Mouse (Mus musculus) granulocyte monocyte progenitor cell, adult 5-6 weeks (primary cell): Measurements from ENCODE around the gene Ptpn23. TPM values are rescaled to one million over a fixed set of nuclear protein-coding genes. Genes with fewer than 3 reads are reported as not detected.
"Not testable (repeated sequence)": the region's sequence is repeated elsewhere in the genome, so short reads cannot be mapped to it uniquely, and the experiment has no call there.

Source experiments
- ATAC-seq: replicated peaks from 2 replicates; pipeline ENCODE4 v1.8.0; 2016; ENCODE audit warnings: mild to moderate bottlenecking, moderate TSS enrichment, inconsistent platforms; ENCODE audit not compliant: poor library complexity, severe bottlenecking
- total RNA-seq, 2 experiments: library from RNA; stranded (forward) in 1 of 2; stranded (reverse) in 1 of 2; fragments of 200-712, 200-1000 nt in 1 of 2; fragments of >200 nt in 1 of 2; fragmentation: Nextera tagmentation in 1 of 2; gene quantifications; 2 replicates each; pipeline ENCODE4 v1.2.3; 2014 to 2017

The Ptpn23 gene
- total RNA-seq, 2 experiments from 2014 or later = 3.0 to 17.7 TPM

DNA sequence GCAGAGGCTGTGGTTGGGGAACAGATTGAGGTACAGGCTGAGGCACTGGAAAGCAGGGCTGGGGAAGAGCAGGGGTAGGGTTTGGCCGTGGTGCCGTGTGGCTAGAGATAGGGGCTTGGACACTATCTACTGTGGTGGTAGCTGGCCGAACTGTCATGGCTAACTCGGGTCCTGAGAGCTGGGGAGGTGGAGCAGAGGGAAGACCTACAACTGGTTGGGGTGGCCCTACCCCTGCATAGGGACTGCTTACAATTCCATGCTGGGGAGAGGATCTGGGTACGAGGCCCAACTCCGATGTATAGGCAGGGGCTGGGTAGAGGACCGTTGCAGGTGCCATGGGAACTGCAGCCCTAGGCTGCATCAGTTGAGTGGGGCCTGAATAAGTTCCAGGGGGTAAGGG, 20.0 kb downstream of the Ptpn23 start:
- no peak for ATAC-seq

DNA sequence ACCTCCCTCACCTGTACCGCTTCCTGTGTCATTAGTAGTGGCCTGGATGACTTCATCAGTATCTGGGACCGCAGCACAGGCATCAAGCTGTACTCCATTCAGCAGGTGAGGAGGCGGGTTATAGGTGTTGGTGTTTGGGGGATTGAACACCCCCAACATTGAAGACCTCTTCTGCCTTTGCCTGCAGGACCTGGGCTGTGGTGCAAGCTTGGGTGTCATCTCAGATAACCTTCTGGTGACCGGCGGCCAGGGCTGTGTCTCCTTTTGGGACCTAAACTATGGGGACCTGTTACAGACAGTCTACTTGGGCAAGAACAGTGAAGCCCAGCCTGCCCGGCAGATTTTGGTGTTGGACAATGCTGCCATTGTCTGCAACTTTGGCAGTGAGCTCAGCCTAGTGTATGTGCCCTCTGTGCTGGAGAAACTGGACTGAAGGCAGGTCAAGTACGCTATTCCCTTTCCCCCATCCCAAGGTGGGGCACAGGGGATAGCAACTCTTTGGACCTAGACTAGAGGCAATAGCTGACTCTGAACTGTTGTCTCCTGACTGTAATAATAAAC, 23.6 kb downstream of the Ptpn23 start:
- no peak for ATAC-seq

DNA sequence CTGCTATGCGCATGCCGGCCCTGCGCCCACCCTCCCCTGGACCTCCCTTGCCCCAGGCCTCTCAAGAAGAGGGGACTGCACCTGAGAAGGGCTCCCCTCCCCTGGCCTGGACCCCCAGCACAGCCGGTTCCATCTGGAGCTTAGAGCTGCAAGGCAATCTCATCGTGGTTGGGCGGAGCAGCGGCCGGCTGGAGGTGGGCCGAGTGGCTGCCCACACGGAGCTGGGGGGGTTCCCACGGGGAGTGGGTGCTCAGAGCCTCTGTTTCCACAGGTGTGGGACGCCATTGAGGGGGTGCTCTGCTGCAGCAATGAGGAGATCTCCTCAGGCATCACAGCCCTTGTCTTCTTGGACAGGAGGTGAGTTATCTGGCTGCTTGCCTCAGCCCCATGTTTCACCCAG, 26.7 kb downstream of the Ptpn23 start:
- ATAC-seq = no peak

DNA sequence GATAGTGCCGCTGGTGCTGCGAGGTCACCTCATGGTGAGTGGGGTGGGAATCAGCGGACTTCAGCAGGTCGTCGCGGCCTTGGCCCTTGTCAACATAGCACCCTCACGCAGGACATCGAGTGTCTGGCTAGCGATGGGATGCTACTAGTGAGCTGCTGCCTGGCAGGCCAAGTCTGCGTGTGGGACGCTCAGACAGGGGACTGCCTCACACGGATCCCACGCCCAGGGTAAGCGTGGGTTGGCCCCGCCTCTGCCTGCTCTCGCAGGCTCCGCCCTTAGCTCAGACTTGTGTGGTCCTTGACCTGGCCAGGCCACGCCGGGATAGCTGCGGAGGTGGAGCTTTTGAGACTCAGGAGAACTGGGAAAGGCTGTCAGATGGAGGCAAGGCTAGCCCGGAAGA, 27.4 kb downstream of the Ptpn23 start:
- no peak for ATAC-seq

DNA sequence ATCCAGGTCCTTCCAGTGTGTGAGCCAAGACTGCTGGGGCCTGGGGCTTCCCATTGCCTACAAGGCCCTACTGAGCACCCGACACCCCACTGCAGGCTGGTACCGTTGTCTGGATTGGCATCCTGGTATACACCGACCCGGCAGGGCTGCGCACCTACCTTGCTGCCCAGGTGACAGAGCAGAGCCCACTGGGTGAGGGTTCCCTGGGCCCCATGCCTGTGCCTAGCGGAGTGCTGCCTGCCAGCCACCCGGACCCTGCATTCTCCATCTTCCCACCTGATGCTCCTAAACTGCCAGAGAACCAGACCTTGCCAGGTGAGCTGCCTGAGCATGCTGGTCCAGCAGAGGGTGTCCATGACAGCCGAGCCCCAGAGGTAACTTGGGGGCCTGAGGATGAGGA, 28.7 kb downstream of the Ptpn23 start:
- ATAC-seq = no peak

DNA sequence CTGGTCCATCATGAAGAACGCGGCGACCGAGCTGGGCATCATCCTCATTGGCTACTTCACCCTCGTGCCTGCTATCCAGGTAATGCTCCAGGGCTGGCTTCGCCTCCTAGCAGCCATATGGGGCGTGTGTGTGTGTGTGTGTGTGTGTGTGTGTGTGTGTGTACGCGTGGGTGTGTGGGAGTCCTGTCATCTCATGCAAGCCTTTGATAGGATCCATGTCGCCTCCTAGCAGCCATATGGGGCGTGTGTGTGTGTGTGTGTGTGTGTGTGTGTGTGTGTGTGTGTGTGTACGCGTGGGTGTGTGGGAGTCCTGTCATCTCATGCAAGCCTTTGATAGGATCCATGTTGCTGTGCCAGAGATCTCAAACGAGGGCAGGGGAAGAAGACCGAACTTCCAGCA, 30.4 kb downstream of the Ptpn23 start:
- ATAC-seq = not testable (repeated sequence)

DNA sequence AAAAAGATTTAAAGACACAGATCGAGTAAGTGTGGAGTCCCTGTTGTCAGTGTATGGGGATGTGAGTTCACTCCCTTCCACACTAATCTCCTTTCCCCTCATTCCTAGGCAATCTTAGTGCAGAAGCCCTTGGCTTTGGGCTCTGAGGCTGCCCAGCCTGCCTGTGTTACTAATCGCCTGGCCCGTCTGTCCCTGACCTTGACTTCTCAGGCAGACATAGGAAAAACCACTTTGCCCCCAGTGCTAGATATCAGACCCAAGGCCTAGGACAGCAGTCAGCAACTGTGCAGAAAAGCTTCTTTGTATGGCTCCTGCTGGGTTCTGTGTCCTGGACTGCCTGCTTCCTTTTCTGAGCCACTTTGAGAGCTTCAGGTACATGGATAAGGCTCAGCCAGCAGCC, 32.3 kb downstream of the Ptpn23 start:
- ATAC-seq = no peak

DNA sequence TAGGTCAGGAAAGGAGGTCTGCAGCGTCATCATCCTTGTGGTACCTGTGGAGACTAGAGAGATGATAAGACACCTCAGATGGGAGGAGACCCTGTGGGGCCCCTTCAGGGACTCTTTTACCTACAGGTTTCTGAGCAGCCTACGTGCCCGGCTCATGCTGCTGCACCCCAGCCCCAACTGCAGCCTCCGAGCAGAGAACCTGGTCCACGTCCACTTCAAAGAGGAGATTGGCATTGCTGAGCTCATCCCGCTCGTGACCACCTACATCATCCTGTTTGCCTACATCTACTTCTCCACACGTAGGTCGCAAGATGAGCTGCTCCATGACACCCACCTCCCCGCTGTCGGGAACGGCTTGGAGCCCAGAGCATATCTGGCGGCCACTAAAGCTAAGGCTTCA, 34.1 kb downstream of the Ptpn23 start:
- ATAC-seq = no peak

DNA sequence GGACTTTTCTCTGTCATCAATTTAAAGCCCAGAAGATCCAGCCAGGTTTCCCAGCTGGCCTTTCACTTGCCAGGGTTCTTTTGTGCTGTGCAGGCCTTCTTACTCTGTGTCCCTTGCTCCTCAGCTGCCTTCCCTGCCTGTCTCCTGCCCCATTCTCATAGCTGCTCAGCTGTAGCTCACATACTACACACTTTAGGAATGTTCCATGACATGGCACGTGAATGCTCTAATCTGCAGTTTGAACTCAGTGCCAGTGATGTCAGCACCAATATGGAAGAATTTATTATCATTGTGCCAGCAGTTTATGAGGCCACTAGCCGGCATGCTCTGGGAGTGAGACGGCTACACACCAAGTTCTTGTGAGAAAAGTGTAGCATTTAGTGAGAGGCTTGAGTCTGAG, 38.2 kb downstream of the Ptpn23 start:
- no peak for ATAC-seq

DNA sequence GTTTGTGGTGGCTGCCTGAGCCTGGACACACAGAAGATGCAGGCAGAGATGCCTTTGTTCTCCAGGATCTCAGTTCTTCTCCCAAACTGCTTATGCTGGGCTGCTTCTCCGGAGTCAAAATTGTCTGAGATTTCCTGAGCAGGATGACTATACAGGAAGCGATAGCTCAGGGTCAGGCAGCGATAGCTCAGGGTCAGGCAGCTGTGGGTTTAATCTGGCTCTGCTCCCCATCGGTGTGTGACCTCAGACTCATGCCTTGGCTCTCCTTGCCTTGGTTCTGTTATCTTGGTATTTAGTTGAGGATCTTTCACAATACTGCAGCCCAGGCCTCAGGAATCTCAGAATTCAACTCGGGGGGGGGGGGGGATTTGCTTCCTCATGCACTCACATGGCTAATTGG, 41.3 kb downstream of the Ptpn23 start:
- peak; percentile 52 for ATAC-seq

DNA sequence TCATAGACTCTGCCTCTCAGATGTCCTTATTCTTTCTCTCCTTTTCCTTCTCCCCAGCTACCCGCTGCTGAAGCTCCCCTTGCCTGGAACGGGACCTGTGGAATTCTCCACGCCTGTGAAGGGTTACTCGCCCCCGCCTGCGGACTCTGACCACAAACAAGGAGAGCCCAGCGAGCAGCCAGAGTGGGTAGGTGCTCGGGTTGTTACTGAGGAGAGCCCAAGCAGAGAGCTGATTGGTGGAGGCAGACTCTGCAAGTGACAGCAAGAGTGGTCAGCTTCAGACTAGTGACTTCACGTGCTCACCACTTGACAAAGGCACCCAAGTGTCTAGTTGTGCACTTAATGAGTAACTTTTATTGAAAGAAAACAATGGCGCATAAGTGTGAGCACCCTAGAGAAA, 45.7 kb downstream of the Ptpn23 start:
- ATAC-seq = no peak

DNA sequence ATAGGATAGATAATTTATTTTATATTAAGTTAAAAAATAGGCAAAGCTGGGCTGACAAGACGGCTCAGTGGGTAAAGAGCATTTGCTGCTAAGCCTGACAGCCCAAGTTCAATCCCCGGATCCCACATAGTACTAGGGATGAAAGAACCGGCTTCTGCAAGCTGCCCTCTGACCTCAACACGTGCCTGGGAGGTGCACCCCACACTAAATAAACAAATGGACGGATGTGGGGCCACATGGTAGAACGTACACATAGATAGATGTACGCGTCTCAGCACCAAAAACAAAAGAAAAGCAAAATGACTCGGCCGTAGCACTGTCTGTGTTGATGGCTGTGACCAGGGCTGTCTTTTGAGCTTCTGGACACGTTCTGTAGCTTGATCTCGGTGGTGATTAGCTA, 46.7 kb downstream of the Ptpn23 start:
- ATAC-seq = no peak

DNA sequence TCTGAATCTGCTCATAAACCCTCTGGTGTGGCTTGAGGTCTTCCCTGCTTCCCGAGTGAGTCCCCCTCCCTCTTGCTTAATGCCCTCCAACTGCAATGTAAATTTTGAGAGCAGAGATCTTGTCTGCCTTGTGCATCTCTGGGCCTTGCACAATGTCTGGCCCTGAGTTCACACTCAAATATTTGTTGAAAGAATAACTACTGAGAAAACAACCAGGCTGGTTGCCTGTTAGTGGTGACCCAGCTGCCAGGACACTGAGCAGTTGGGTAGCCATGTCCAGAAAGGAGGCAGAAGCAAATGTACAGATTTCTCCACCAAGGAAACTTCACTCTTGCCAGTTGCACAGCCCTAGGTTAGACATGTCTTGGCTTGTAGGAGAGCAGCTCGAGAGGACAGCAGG, 49.7 kb downstream of the Ptpn23 start:
- no peak; the same call in 1 of the 2 replicates for ATAC-seq

DNA sequence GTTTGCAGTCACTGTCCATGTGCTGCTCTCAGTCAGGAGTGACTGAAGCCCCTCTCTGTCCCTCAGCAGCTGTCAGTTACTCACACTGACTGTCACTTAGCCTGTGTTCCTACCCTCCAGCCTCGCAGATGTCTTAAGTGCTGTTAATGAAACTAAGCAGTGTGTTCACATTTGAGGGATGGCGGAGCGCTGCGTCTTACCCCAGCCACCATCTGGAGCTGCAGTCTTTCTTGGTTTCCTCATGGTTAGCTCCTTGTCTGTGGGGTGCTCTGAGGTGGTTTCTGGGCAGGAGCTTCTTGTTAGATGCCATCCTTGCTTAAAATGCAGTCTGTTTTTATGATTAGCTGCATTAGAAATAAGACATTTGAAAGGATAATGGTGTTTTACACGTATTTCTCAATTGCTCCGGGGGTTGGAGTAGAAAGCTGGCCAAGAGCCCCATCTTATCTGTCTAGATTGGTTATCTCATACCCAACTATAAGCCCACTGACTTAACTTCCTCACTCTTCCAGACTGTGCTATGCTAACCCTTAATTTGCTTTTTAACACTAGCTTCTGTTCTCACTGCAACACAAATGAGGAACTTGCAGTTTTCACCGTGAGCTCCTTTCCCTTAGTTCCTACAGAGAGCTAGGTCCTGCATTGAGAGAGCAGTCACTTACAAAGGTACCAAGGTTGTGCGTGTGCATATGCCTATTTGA, 55.9 kb downstream of the Ptpn23 start:
- ATAC-seq = peak; percentile 76

DNA sequence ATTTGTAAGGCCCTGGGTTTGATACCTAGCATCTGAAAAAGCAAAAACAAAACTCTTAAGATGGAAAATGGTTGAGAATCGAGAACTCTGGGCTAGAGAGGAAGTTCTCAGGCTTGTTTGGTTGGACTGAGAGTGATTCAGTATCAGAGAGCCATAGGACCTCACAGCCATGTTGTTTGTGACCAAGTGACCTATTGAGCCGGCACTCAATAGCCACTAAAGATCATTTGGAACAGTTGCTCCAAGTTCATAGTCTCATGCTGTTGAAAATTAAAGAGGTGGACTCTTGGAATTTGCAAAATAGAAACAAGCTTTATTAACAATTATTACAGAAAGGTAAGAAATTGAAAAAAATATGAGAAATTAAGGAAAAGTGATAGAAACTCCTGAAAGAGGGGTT, 56.7 kb downstream of the Ptpn23 start:
- no peak for ATAC-seq

DNA sequence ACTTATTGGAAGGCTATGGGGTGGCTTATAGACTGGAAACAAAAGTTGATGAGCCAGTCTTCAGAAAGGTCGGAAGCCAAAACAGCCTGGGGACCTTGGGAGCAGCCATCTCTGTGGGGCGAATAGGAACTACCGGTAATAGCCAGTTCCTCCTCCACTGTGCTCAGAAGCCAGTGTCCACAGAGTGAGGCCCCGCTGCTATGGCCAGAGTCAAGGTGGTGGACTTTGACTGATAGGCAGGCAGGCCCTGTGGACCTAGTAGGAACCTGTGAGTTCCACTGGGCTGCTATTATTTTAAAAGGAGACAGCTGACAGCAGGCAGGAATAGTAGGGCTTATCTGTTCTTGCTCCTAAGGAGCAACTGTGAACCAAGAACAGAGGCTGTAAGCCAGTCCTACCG, 57.4 kb downstream of the Ptpn23 start:
- ATAC-seq = no peak

DNA sequence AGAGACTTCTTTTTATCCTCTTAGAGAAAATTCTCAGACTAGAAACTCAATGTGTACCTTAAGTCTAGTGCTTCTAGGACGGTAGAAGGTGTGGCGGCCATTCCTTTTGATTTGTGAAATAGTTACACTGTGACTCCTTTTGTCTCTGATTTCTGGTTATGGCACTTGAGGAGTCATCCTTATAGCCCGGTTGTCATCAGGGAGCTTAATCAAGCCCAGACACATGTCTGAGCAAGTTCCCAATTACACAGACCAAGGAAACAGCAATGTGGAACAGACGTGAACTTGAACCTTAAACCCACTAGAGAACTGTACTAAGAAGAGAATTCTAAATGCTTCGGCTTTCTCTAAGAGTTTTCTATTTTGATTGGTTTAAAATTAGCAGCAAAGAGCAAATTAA, 57.8 kb downstream of the Ptpn23 start:
- ATAC-seq = no peak

DNA sequence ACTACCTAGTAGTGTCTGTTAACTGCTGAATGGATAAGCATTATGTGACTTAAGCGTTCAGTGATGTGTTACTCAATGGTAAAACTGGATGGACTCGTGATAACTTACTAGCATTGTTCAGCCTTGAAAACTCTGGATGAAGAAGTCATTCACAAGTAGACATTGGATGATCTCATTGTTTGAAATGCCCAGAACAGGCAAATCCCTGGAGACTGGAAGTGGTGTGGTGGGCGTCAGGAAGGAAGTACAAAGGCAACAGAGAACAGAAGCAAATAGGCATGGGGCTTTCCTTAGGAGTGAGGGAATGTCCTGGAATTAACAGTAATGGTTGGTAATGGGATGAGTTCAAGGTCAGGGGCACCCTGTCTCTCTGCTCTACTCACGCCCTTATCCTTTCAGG, 59.1 kb downstream of the Ptpn23 start:
- no peak for ATAC-seq

DNA sequence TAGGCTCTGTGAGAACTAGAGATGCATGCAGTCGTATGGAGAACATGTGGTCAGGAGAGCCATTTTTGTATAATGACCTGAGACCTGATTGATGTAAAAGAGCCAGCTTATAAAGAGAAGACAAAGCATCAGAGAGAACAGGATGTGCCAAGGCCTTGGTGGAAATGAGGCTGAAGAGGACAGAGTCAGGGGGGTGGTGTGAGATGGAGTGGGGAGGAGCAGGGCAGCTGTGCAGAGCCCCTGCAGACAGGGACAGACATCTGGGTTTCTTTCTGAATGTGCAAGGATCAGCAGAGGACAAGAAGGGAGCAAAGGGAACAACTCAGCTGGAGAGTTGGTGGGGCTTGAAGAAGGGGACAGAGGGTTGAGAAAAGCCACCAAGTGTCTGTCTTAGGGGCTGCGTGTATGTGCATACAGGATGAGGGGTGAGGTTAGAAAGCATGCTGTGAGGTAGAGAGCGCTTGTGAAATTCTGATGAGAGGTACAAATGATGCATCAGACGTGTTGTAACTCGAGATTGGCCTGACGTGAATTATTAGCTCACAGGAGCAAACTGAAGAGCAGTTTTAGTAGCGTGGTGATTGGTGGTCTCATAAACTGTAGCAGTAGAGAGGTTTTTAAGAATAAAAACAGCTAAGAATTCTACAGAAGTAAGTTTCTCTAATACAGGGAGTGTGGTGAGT, 62.8 kb downstream of the Ptpn23 start:
- ATAC-seq = no peak

DNA sequence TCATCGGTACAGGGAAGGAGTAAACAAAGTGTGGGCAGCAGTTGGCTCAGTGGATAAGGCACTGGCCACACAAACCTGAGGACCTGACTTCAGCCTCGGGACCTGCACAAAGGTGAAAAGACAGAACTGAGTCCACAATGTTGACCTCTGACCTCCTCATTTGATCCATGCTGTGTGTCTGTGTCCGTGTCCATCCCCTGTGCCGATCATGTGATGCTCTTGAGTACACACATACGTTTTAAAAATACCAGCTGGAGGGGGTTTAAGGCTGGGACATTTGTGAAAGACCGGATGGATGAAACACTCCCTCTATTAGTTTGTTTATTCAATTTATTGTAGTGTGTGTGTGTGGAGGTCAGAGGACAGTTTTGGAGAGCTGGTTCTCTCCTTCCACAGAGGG, 64.2 kb downstream of the Ptpn23 start:
- ATAC-seq = no peak

DNA sequence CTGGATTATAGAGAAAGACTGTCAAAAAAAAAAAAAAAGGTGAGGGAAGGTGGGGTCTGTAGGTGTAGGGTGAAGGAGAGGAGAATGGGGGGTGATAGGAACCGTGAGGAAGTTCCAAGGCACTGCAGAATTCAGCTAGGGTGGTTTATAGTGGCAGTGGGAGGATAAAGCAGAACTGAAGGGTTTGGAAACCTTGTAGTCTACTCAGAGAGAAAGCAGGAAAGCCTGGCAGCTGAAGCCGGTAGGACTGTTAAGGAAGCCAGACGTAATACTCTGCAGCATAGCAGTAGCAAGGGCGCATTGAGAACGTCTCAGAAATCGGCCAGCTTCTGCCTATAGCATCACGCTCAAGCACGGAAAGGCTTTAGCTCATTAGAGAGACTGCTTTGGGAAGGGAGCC, 66.0 kb downstream of the Ptpn23 start:
- ATAC-seq = peak; percentile 80
